16 mouse cellular contexts compared by ENCODE assay signal in genomic region chr19:15829158-15829557, GRCm38 (mm10).
DNase-seq lines count a peak whose midpoint lies in the region; ATAC-seq and TF ChIP-seq lines count a peak whose summit lies in the region.
"Had no signal": no experiment of that assay in that cellular context is flagged by ENCODE, and none has a peak within 500 bp of the region (broad histone marks: within the 10 kb centered on the region; RNA-seq: fewer than 3 reads in every experiment).

No protein-coding gene starts in this region.

- no peak overlapping the region for H3K9ac ChIP-seq in kidney, postnatal 0 days (ENCODE audit: low read depth, low read length)
- H3K9ac ChIP-seq in CH12.LX (ENCODE audit: insufficient read depth, low read depth) = no peak overlapping the region
- no peak overlapping the region for H3K9ac ChIP-seq in midbrain, embryonic 14.5 days (replicated peaks; ENCODE audit: low read length)
- H3K9ac ChIP-seq: liver, embryonic 13.5 days; midbrain, embryonic 15.5 days had no signal

- intact Hi-C loops in left cerebral cortex, postnatal 4 days (cut with DNase I) = no loop called here

- no peak for TF ChIP-seq RAD21 in CH12.LX (IDR thresholded peaks at IDR 0.05; ENCODE audit: low read depth, low read length)

- no peak overlapping the region for H3K4me2 ChIP-seq in kidney, postnatal 0 days (ENCODE audit: low read length)
- no peak overlapping the region for H3K4me2 ChIP-seq in CH12.LX (ENCODE audit: insufficient read depth, low read depth, poor library complexity, severe bottlenecking)
- H3K4me2 ChIP-seq in midbrain, embryonic 14.5 days (ENCODE audit: low read length) = no peak overlapping the region
- H3K4me2 ChIP-seq: liver, embryonic 13.5 days; midbrain, embryonic 15.5 days had no signal

- no peaks in the 10 kb centered on the region; the same call in 1 of the 2 replicates for H3K4me1 ChIP-seq in kidney, postnatal 0 days (replicated peaks; ENCODE audit: insufficient read depth, low read length)
- H3K4me1 ChIP-seq in CH12.LX (ENCODE audit: control insufficient read depth in 1 of 2, insufficient read depth in 2 of 2) = peaks cover 1 to 27% of the 10 kb centered on the region in 2 experiments; a peak in 3 of 4 replicates
- peaks cover 34% of the 10 kb centered on the region for H3K4me1 ChIP-seq in limb, embryonic 10.5 days
- no peaks in the 10 kb centered on the region for H3K4me1 ChIP-seq in midbrain, embryonic 14.5 days (ENCODE audit: control insufficient read depth, insufficient read depth, low read length)
- H3K4me1 ChIP-seq: midbrain, embryonic 15.5 days had no signal

- WGBS in kidney, postnatal 0 days = 11% methylated on average over 5 of the region's 5 CpGs
- 77% methylated on average over 5 of the region's 5 CpGs for WGBS in limb, embryonic 10.5 days
- 88% methylated on average over 5 of the region's 5 CpGs for WGBS in midbrain, embryonic 14.5 days

- no peaks in the 10 kb centered on the region for H3K9me3 ChIP-seq in kidney, postnatal 0 days (replicated peaks; ENCODE audit: low read length)
- no peaks in the 10 kb centered on the region for H3K9me3 ChIP-seq in CH12.LX (replicated peaks; ENCODE audit: low read length)
- no peaks in the 10 kb centered on the region for H3K9me3 ChIP-seq in limb, embryonic 10.5 days (replicated peaks)
- H3K9me3 ChIP-seq in midbrain, embryonic 14.5 days (ENCODE audit: control insufficient read depth, low read length) = no peaks in the 10 kb centered on the region
- H3K9me3 ChIP-seq: liver, embryonic 13.5 days; midbrain, embryonic 15.5 days had no signal

- dilution Hi-C loops in CH12.LX (cut with MboI; ENCODE audit: extremely low pct_ligation_motif_present, extremely low pct_unique_long_range_greater_than_20kb, low sequenced_read_pairs) = no loop called here

- no peaks in the 10 kb centered on the region for H3K36me3 ChIP-seq in kidney, postnatal 0 days (ENCODE audit: insufficient read depth, low read length)
- no peaks in the 10 kb centered on the region for H3K36me3 ChIP-seq in CH12.LX (replicated peaks in 1 of 2; ENCODE audit: control insufficient read depth in 1 of 2, insufficient read depth in 1 of 2, low read length in 1 of 2)
- no peaks in the 10 kb centered on the region for H3K36me3 ChIP-seq in limb, embryonic 10.5 days
- H3K36me3 ChIP-seq in midbrain, embryonic 14.5 days (ENCODE audit: control insufficient read depth, insufficient read depth, low read length) = no peaks in the 10 kb centered on the region
- H3K36me3 ChIP-seq: liver, embryonic 13.5 days; midbrain, embryonic 15.5 days had no signal

- H3K27me3 ChIP-seq in kidney, postnatal 0 days (ENCODE audit: insufficient read depth, low read length) = no peaks in the 10 kb centered on the region
- H3K27me3 ChIP-seq in CH12.LX (replicated peaks) = no peaks in the 10 kb centered on the region
- H3K27me3 ChIP-seq in limb, embryonic 10.5 days (ENCODE audit: low read depth, poor library complexity, severe bottlenecking) = no peaks in the 10 kb centered on the region
- H3K27me3 ChIP-seq in midbrain, embryonic 14.5 days (ENCODE audit: control insufficient read depth, insufficient read depth, low read length) = no peaks in the 10 kb centered on the region
- H3K27me3 ChIP-seq: liver, embryonic 13.5 days; midbrain, embryonic 15.5 days had no signal

- no peak for TF ChIP-seq CTCF in kidney, postnatal 0 days (IDR thresholded peaks at IDR 0.05; ENCODE audit: low read depth)
- no peak for TF ChIP-seq CTCF in CH12.LX (conservative IDR thresholded peaks at IDR 0.05 in 1 of 2, IDR thresholded peaks at IDR 0.05 in 1 of 2; ENCODE audit: low read depth in 2 of 2, low read length in 2 of 2)

- no peak for TF ChIP-seq POLR2A in CH12.LX (IDR thresholded peaks at IDR 0.05; ENCODE audit: low read depth, low read length)

- H3K4me3 ChIP-seq in kidney, postnatal 0 days (replicated peaks; ENCODE audit: low read depth, low read length) = no peak overlapping the region
- no peak overlapping the region for H3K4me3 ChIP-seq in CH12.LX (replicated peaks in 1 of 3; ENCODE audit: low read depth in 2 of 3, low read length in 2 of 3, poor library complexity in 1 of 3)
- H3K4me3 ChIP-seq in limb, embryonic 10.5 days = no peak overlapping the region
- H3K4me3 ChIP-seq in midbrain, embryonic 14.5 days (replicated peaks; ENCODE audit: low read depth, low read length) = no peak overlapping the region
- H3K4me3 ChIP-seq: erythroblast, embryonic 14.5 days; heart, adult 2 months; liver, embryonic 13.5 days; midbrain, embryonic 15.5 days had no signal

- DNase-seq in kidney, postnatal 0 days (ENCODE audit: low spot score) = peak; percentile 89
- no peak for DNase-seq in kidney, postnatal 36 days
- peak; percentile 34 for DNase-seq in CH12.LX (ENCODE audit: extremely low read depth)
- DNase-seq in limb, embryonic 10.5 days (ENCODE audit: low spot score) = no peak
- no peak for DNase-seq in left cerebral cortex, postnatal 4 days
- DNase-seq in adrenal gland, adult 18-20 months (ENCODE audit: low spot score in 2 of 2) = no peak
- no peak for DNase-seq in midbrain, embryonic 14.5 days
- DNase-seq: adrenal gland, adult 8-10 months; kidney, postnatal 10 days; liver, embryonic 13.5 days; right cerebral cortex, postnatal 4 days; thymus, postnatal 36 days had no signal

- in situ Hi-C loops in CH12.LX (cut with MboI; ENCODE audit: low pct_ligation_motif_present, low pct_unique_long_range_greater_than_20kb, low sequenced_read_pairs) = no loop called here

- no peak for TF ChIP-seq EP300 in CH12.LX (IDR thresholded peaks at IDR 0.05; ENCODE audit: low read length)

- ATAC-seq in kidney, postnatal 0 days (replicated peaks; ENCODE audit: low FRiP score, low read depth) = peak; percentile 57; the same call in 1 of the 2 replicates
- ATAC-seq in megakaryocyte, adult 5-6 weeks (ENCODE audit: poor library complexity, severe bottlenecking) = peak; percentile 89
- ATAC-seq in midbrain, embryonic 14.5 days (ENCODE audit: low FRiP score, low TSS enrichment) = no peak
- ATAC-seq: midbrain, embryonic 15.5 days had no signal

- H3K79me2 ChIP-seq in CH12.LX (replicated peaks; ENCODE audit: control insufficient read depth, extremely low read depth, insufficient read depth, poor library complexity, severe bottlenecking) = no peaks in the 10 kb centered on the region

- H3K27ac ChIP-seq in kidney, postnatal 0 days = no peak overlapping the region
- no peak overlapping the region for H3K27ac ChIP-seq in CH12.LX (ENCODE audit: insufficient read depth, low read depth)
- H3K27ac ChIP-seq in limb, embryonic 10.5 days = peak overlapping the region; percentile 87; the same call in 1 of the 2 replicates
- H3K27ac ChIP-seq in midbrain, embryonic 14.5 days (replicated peaks; ENCODE audit: low read depth, low read length) = no peak overlapping the region
- H3K27ac ChIP-seq: heart, adult 2 months; liver, embryonic 13.5 days; midbrain, embryonic 15.5 days had no signal

TF ChIP-seq in CH12.LX, 34 proteins besides CTCF, POLR2A, EP300 and RAD21:
- TF ChIP-seq CHD2 (IDR thresholded peaks at IDR 0.05; ENCODE audit: low read length) (no peak), CHD1 (IDR thresholded peaks at IDR 0.05; ENCODE audit: low read depth, low read length) (no peak), E2F4 (IDR thresholded peaks at IDR 0.05; ENCODE audit: insufficient replicate concordance, low read depth, low read length) (no peak), USF1 (IDR thresholded peaks at IDR 0.05; ENCODE audit: low read depth, low read length) (no peak), MAX (IDR thresholded peaks at IDR 0.05; ENCODE audit: low read length) (no peak), ZNF384 (IDR thresholded peaks at IDR 0.05; ENCODE audit: low read depth, low read length) (no peak), SIN3A (IDR thresholded peaks at IDR 0.05; ENCODE audit: low read length) (no peak), MEF2A (IDR thresholded peaks at IDR 0.05; ENCODE audit: borderline replicate concordance, low read depth, low read length) (no peak), MXI1 (IDR thresholded peaks at IDR 0.05; ENCODE audit: low read depth, low read length) (no peak), MAFK (IDR thresholded peaks at IDR 0.05; ENCODE audit: insufficient replicate concordance, low read length) (no peak), GABPA (IDR thresholded peaks at IDR 0.05; ENCODE audit: insufficient replicate concordance, low read depth, low read length) (no peak), RCOR1 (conservative IDR thresholded peaks at IDR 0.05; ENCODE audit: low read depth, low read length) (no peak), HCFC1 (IDR thresholded peaks at IDR 0.05; ENCODE audit: low read depth, low read length) (no peak)

Comparison
In these comparisons a context has a peak if more than half of its experiments do, and no peak if none do; other contexts are left out.
1. DNase-seq: peak in kidney, postnatal 0 days (single experiment) and CH12.LX (single experiment); none in kidney, postnatal 36 days (0 of 2), limb, embryonic 10.5 days (single experiment), left cerebral cortex, postnatal 4 days (single experiment), adrenal gland, adult 18-20 months (0 of 2) and midbrain, embryonic 14.5 days (single experiment).